Mouse (Mus musculus) ES-E14 (cell line): Measurements from ENCODE around the gene Ccdc114. TPM values are rescaled to one million over a fixed set of nuclear protein-coding genes. Genes with fewer than 3 reads are reported as not detected.

Experiments used
- DNase-seq: peaks from one replicate; pipeline ENCODE4 v3.0.0-alpha.2; 2013; ENCODE audit warnings: low read depth, low spot score
- H3K27ac ChIP-seq: 2 replicates; pipeline ENCODE4 v1.5.1; 2012; ENCODE audit warnings: low read depth, mild to moderate bottlenecking, low read length, moderate library complexity, mixed read lengths; ENCODE audit not compliant: poor library complexity, insufficient read depth, severe bottlenecking
- H3K36me3 ChIP-seq: 2 replicates; pipeline ENCODE4 v1.6.1; 2012; ENCODE audit warnings: mild to moderate bottlenecking, low read length, moderate library complexity, mixed read lengths; ENCODE audit not compliant: control insufficient read depth, poor library complexity, insufficient read depth, severe bottlenecking
- H3K4me1 ChIP-seq, 2 experiments: fragments of 150-350 bp in 1 of 2; sonication (generic) in 1 of 2; 2 replicates each; pipeline ENCODE4 v1.6.1; 2012; ENCODE audit warnings: low read length in 2 of 2, mild to moderate bottlenecking in 1 of 2, mixed read lengths in 1 of 2; ENCODE audit not compliant: control insufficient read depth in 2 of 2, insufficient read depth in 2 of 2, poor library complexity in 1 of 2
- H3K4me3 ChIP-seq, 2 experiments: fragments of 150-350 bp in 1 of 2; sonication (generic) in 1 of 2; 2 replicates each; pipeline ENCODE4 v1.5.1; 2012; ENCODE audit warnings: low read length in 2 of 2, low read depth in 1 of 2, mild to moderate bottlenecking in 1 of 2, mixed read lengths in 1 of 2; ENCODE audit not compliant: insufficient read depth in 1 of 2, poor library complexity in 1 of 2, severe bottlenecking in 1 of 2
- H3K9ac ChIP-seq: 2 replicates; pipeline ENCODE4 v1.6.1; 2012; ENCODE audit warnings: low read depth, mild to moderate bottlenecking, low read length, mixed read lengths; ENCODE audit not compliant: poor library complexity, insufficient read depth, severe bottlenecking
- H3K9me3 ChIP-seq: fragments of 150-350 bp; sonication (generic); 2 replicates; pipeline ENCODE4 v1.6.1; 2012; ENCODE audit warnings: low read depth, mild to moderate bottlenecking, low read length; ENCODE audit not compliant: control insufficient read depth, insufficient read depth
- CHD2 ChIP-seq: IDR thresholded peaks from 2 replicates; pipeline ENCODE4 v1.6.1; 2014; ENCODE audit warnings: mild to moderate bottlenecking, low read depth, low read length, inconsistent platforms
- HCFC1 ChIP-seq: IDR thresholded peaks from 2 replicates; pipeline ENCODE4 v1.6.1; 2012; ENCODE audit warnings: low read length, inconsistent platforms, borderline replicate concordance; ENCODE audit not compliant: insufficient read depth
- MAFK ChIP-seq: IDR thresholded peaks from 2 replicates; pipeline ENCODE4 v1.6.1; 2014; ENCODE audit warnings: mild to moderate bottlenecking, low read depth, low read length, inconsistent platforms; ENCODE audit not compliant: insufficient read depth
- ZC3H11A ChIP-seq: IDR thresholded peaks from 2 replicates; pipeline ENCODE4 v1.6.1; 2012; ENCODE audit warnings: low read depth, mild to moderate bottlenecking, inconsistent platforms, low read length, borderline replicate concordance
- ZNF384 ChIP-seq: IDR thresholded peaks from 2 replicates; pipeline ENCODE4 v1.6.1; 2012; ENCODE audit warnings: low read depth, low read length, inconsistent platforms
- in situ Hi-C, 2 experiments: fragments of 600-800 bp; cut with MboI; formaldehyde crosslinking; loops; one replicate each; pipeline ENCODE4 v1.15.1; 2025; ENCODE audit warnings: low sequenced_read_pairs in 2 of 2, inconsistent platforms in 1 of 2; ENCODE audit not compliant: unreplicated experiment in 2 of 2
- total RNA-seq: library from RNA; depleted of rRNA; stranded (reverse); fragments of 300-350 nt; gene quantifications from 2 replicates; pipeline ENCODE4 v1.2.3, GENCODE M21; 2012

Ccdc114 gene
- total RNA-seq, 1 experiment, result 7.7 TPM

DNA sequence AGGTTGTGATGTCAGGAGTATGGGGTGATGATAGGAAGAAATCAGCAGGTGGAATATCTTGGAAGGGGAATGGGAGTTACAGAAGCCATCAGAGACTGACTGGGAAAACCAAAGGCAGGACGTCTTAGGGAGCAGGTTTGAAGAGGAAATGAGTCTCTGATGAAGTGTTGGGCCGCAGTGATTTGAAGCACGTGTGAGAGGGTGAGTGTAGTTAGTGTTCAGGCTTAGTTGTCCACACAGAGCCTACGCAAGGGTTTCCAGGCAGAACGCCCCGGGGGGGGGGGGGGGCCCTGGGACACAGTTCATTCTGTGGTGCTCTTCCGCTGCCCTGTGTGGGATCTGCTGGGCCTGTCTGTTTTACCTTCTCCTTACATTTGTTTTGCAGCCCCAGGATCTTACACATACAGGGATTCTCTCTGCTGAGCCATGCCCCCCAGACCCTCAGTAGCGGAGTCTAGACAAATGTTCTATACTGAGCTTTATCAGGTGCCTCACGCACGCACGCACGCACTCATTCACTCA, 21.3 kb upstream of the Ccdc114 start:
- Histone ChIP-seq H3K36me3 (peaks cover 5% of the 10 kb centered on the region), H3K4me1 (no peaks in the 10 kb centered on the region; a peak in 1 of 4 replicates), H3K9me3 (no peaks in the 10 kb centered on the region), H3K27ac (no peak overlapping the region), H3K4me3 (no peak overlapping the region), H3K9ac (no peak overlapping the region)
- DNase-seq, result no peak
- in situ Hi-C loops, result no loop called here
- no peak for TF ChIP-seq ZNF384
- TF ChIP-seq MAFK, result no peak
- no peak for TF ChIP-seq ZC3H11A
- TF ChIP-seq HCFC1, result no peak
- no peak for TF ChIP-seq CHD2

DNA sequence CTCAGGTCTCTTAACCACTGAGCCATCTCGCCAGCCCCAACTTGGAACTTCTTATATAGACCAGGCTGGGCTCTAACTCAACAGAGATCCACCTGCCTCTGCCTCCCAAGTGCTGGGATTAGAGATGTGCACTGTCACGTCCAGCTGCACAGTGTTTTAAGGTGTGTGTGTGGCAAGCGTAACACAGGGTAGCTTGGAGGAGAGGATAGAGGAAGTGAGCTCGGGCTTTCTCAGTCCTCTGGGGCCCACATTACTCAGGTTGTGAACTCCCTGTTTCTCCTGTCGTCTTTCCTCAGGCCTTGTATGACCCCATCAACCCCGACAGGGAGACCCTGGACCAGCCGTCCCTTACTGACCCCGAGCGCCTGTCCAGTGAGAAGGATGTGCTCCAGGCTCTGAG, 17.2 kb upstream of the Ccdc114 start:
- H3K4me3 ChIP-seq, result no peak overlapping the region
- no peaks in the 10 kb centered on the region for H3K9me3 ChIP-seq
- DNase-seq, result no peak
- in situ Hi-C loops, result no loop called here
- H3K4me1 ChIP-seq, result no peaks in the 10 kb centered on the region; a peak in 1 of 4 replicates
- no peak overlapping the region for H3K27ac ChIP-seq
- no peak overlapping the region for H3K9ac ChIP-seq
- H3K36me3 ChIP-seq, result peaks cover 18% of the 10 kb centered on the region
- no peak for TF ChIP-seq ZNF384
- no peak for TF ChIP-seq ZC3H11A
- no peak for TF ChIP-seq CHD2
- TF ChIP-seq HCFC1, result no peak
- no peak for TF ChIP-seq MAFK

DNA sequence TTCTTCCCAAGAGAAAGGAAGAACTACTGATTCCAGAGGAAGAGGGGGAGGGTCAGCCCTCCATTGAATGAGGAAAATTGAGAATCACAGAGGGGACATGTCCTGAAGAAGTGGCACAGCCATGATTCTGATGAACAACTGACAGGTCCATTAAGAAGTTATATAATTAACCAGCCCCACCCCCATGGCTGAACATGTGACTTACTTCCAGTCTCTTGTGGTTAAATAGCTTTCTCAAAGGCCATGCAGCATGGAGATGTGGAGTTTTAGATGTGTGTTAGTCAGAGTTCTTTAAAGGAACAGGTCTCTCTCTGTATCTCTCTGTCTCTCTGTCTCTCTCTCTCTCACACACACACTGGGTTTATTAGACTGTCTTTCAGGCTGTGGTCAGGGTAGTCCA, 15.5 kb upstream of the Ccdc114 start:
- Histone ChIP-seq H3K36me3 (peaks cover 18% of the 10 kb centered on the region), H3K9ac (no peak overlapping the region), H3K27ac (no peak overlapping the region), H3K4me1 (no peaks in the 10 kb centered on the region), H3K4me3 (no peak overlapping the region), H3K9me3 (no peaks in the 10 kb centered on the region)
- in situ Hi-C loops, result no loop called here
- no peak for DNase-seq
- no peak for TF ChIP-seq HCFC1
- no peak for TF ChIP-seq MAFK
- TF ChIP-seq ZC3H11A, result no peak
- no peak for TF ChIP-seq CHD2

DNA sequence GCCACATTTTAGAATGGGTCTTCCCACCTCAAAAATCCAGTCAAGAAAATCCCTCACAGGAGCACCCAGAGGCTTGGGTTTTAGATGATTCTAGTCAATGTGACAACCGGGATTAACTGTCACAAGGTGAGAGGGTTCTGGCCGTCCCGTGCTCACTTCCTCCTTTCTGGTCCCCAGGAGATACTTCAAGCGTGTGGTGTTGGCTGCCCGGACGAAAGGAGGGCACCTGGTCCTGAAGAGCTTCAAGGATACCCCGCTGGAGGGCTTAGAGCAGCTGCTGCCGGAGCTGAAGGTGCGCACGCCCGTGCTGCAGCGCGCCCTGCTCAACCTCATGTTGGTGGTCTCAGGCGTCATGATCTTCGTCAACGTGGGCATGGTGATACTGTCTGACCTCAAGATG, 14.7 kb upstream of the Ccdc114 start:
- no peak overlapping the region for H3K4me3 ChIP-seq
- no peaks in the 10 kb centered on the region for H3K4me1 ChIP-seq
- no peak overlapping the region for H3K9ac ChIP-seq
- H3K27ac ChIP-seq, result no peak overlapping the region
- in situ Hi-C loops, result no loop called here
- H3K36me3 ChIP-seq, result peaks cover 18% of the 10 kb centered on the region
- no peaks in the 10 kb centered on the region for H3K9me3 ChIP-seq
- TF ChIP-seq CHD2 (no peak), ZC3H11A (no peak), MAFK (no peak), ZNF384 (no peak)
- no peak for DNase-seq

DNA sequence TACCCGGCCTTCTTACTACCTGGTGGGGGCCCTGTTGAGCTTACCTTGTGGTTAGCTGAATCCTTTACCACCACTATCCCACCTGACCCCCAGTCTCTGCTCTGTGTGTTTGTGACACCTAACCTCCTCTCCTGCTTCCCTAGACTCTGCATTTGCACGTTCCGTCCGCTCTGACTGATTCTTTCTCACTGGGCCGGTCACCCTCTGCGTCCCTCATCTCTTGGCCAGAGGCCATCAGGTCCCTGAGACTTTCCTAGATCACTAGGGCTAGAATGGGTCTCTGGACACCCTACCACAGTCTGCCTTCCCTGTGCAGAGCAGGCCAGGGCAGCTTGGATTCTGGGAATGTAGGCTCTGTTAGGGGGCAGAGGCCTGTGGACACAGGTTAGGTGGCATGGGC, 9.8 kb upstream of the Ccdc114 start:
- peaks cover 3 to 19% of the 10 kb centered on the region in 2 experiments; a peak in 2 of 4 replicates for H3K4me1 ChIP-seq
- peaks cover 10% of the 10 kb centered on the region for H3K36me3 ChIP-seq
- no peak overlapping the region; the same call in 1 of the 2 replicates for H3K27ac ChIP-seq
- no peaks in the 10 kb centered on the region for H3K9me3 ChIP-seq
- no peak overlapping the region for H3K9ac ChIP-seq
- no peak overlapping the region for H3K4me3 ChIP-seq
- TF ChIP-seq ZC3H11A, result no peak
- no peak for TF ChIP-seq HCFC1
- no peak for TF ChIP-seq CHD2
- TF ChIP-seq ZNF384, result no peak
- no peak for TF ChIP-seq MAFK
- in situ Hi-C loops, result no loop called here
- DNase-seq, result no peak
